Mouse (Mus musculus) Patski (cell line): ENCODE measurements around the gene Hoxb8. TPM values are rescaled to one million over a fixed set of nuclear protein-coding genes. Genes with fewer than 3 reads are reported as not detected.

ENCODE experiments used
- ATAC-seq: fragments of 100-300 bp; one replicate; pipeline ENCODE4 v1.8.0; 2021
- CTCF ChIA-PET: fragments of 350-600 bp; sonication (Branson Sonifier 250); formaldehyde crosslinking; loops from one replicate; lab custom pipeline; 2022; ENCODE audit warnings: inconsistent platforms; lab: Charles Lee
- POLR2A ChIA-PET: fragments of 350-600 bp; sonication (Branson Sonifier 250); formaldehyde crosslinking; loops from one replicate; lab custom pipeline; 2022; ENCODE audit warnings: antibody characterized with exemption, inconsistent platforms; lab: Charles Lee
- DNase-seq: peaks from one replicate; pipeline ENCODE4 v3.0.0-alpha.2; 2011; ENCODE audit warnings: low read depth, low spot score
- H3K27me3 ChIP-seq: fragments of 371-371 bp; one replicate; pipeline ENCODE4 v1.5.1; 2021
- CTCF ChIP-seq: fragments of 100-300 bp; IDR thresholded peaks from one replicate; pipeline ENCODE4 v1.5.1; 2021
- in situ Hi-C: fragments of 300-500 bp; cut with MboI; formaldehyde crosslinking; loops from 3 replicates; pipeline ENCODE4 v1.11.1; 2018; ENCODE audit warnings: low pct_unique_long_range_greater_than_20kb, mixed read lengths
- polyA plus RNA-seq: library from polyadenylated mRNA; unstranded; gene quantifications from one replicate; pipeline ENCODE4 v1.2.3, GENCODE M21; 2021

The Hoxb8 gene
- polyA plus RNA-seq, 1 experiment from 2014 or later = 118 TPM

DNA sequence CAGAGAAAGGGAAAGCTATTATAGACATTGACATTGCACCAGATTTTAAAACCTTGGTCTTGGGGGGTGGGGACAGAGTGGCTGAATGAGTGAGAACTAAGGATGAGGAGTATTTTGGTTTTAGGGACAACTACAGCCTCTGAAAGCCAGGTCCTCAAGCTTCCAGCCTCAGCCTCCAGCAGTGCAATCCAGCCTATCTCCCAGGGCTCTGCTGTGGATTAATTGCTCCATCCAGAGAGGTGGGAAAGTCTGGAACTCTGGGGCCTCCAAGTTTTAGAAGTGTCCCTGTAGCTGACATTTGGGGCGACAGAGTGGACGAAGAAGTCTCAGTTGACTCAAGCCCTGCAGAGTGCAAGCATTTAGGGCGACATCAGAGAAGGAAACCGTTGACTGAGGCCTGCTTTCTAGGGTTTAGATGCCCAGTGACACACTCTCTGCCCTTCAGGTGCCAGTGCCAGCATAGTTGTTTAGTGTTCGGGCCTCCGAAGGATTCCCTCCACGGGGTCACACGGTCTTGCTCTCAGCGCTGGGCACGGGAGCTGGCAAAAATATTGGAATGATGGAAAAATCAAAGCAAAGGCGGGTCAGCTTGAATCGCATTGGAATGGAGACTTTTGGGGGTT, 32.2 kb downstream of the Hoxb8 start:
- in situ Hi-C loops = loop anchor here (5.0 kb wide), 1 partner anchor 38 kb away; the partner anchor contains the start of gene Hoxb2
- CTCF ChIA-PET = interaction anchor here (0.9 to 2.3 kb wide), 7 partner anchors 9 to 306 kb away, joined by 3 to 7 read pairs (median 4); no protein-coding TSS in a partner anchor
- POLR2A ChIA-PET = interaction anchor here (1.0 to 32.9 kb wide), 9 partner anchors 20 to 428 kb away, joined by 3 to 1274 read pairs (median 6); partner anchors contain the start of genes Hoxb5, Hoxb6, Hoxb7 and Hoxb8
- DNase-seq = no peak
- no peaks in the 10 kb centered on the region for H3K27me3 ChIP-seq
- no peak for ATAC-seq
- no peak for TF ChIP-seq CTCF

DNA sequence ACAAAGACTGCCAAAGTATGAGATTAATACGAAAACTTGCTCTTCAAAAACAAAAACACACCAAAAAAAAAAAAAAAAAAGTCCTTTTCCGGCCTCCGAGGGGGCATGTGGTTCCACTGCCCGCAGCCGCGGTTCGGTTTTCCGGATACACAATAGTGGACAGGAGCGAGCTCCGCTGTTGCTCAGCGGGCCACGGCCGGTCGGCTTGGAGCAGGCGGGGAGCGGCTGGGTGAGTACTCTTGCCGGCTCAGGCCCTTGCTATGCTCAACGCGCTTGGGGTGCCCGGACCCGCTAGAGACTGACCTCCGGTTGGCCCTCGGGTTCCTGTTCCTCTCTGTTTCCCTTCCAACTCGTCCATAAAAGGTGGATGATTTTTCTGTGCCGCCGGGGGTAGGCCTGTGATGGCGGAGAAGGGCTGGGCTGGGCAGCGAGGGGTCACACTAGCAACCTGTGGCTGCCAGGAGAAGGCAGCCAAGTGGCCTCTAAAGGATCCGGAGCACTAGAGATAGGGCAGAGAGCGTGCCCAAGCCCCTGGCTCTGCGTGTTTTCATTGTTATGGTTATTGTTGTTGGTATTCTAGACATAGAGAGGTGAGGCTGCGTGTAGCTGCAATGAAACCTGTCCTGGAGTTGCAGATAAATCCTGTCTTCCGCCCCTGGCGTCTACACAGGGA, 33.1 kb downstream of the Hoxb8 start:
- in situ Hi-C loops = loop anchor here (5.0 kb wide), 1 partner anchor 37 kb away; the partner anchor contains the start of gene Hoxb2
- no peaks in the 10 kb centered on the region for H3K27me3 ChIP-seq
- no peak for TF ChIP-seq CTCF
- no peak for ATAC-seq
- CTCF ChIA-PET = interaction anchor here (1.4 to 3.7 kb wide), 5 partner anchors 13 to 232 kb away, joined by 3 to 16 read pairs (median 6); no protein-coding TSS in a partner anchor
- POLR2A ChIA-PET = interaction anchor here (1.0 to 32.9 kb wide), 8 partner anchors 25 to 427 kb away, joined by 3 to 1274 read pairs (median 4); partner anchors contain the start of genes Hoxb5, Hoxb6, Hoxb7 and Hoxb8
- DNase-seq = no peak

DNA sequence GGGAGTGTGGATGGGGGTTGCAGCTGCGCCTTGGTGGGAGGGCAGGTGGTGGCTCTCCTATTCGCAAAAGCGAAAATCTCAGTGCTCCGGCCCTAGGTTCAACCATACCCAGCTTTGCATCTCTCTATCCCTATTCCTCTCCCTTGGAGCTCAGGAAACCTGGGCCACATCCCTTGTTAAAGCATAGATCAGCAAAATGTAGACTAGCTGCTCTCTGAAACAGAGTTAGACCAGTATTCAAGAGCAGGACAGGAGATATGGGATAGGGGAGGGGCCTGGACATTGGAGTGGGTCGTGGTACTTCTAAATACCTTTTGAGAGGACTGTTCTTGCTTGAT, 33.6 kb downstream of the Hoxb8 start:
- ChIA-PET CTCF (interaction anchor here (1.4 to 3.7 kb wide), 4 partner anchors 13 to 231 kb away, joined by 3 to 16 read pairs (median 5); no protein-coding TSS in a partner anchor), POLR2A (interaction anchor here (0.6 to 32.9 kb wide), 6 partner anchors 27 to 230 kb away, joined by 3 to 1274 read pairs (median 4); partner anchors contain the start of genes Hoxb5, Hoxb6, Hoxb7 and Hoxb8)
- in situ Hi-C loops = no loop called here
- DNase-seq (no peak), ATAC-seq (no peak)
- no peaks in the 10 kb centered on the region for H3K27me3 ChIP-seq
- no peak for TF ChIP-seq CTCF

DNA sequence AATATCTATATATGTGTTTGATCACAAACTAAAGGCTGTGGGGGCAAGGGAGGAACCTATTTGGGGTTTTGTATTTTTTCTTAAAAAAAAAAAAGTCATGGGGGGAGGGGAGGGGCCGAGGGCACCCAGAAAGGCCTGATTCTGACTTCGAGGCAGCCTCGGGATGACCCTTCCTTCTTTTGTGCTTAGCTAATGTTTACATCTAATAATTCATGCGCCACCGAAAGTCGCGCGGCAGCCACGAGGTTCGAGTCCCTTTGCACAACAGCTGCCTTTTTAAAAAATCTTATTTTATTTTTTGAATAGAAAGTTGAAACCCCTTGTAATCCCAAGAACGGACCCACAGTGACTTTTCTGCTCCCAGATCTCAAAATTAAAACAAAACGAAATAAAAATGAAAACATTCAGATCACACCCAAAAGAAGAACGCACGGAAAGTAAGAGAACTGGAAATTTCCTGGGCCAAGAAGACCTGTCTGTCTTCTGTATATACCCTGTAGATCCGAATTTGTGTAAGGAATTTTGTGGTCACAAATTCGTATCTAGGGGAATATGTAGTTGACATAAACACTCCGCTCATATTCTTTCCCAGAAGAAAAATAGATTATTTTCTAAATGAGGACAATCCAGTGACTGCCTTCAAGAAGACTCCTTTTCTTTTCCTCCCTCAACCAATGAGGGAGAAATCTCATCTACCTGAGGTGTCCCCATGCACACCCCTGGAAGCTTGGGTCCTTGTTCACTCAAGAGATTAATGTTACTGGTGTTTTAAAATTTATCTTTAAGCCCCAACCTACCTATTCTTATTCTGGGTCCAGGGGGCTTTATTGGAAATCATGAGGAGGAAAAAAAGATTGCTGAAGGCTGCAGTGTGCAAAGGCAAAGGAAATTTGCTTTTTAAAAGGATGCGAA, 35.2 kb downstream of the Hoxb8 start:
- ATAC-seq (no peak), DNase-seq (no peak)
- in situ Hi-C loops = no loop called here
- TF ChIP-seq CTCF = no peak
- CTCF ChIA-PET = interaction anchor here (0.9 to 3.7 kb wide), 6 partner anchors 15 to 419 kb away, joined by 3 to 16 read pairs (median 3); no protein-coding TSS in a partner anchor
- no peaks in the 10 kb centered on the region for H3K27me3 ChIP-seq
- POLR2A ChIA-PET = interaction anchor here (0.7 to 32.9 kb wide), 10 partner anchors 12 to 238 kb away, joined by 3 to 1274 read pairs (median 5); partner anchors contain the start of genes Hoxb5, Hoxb6, Hoxb7 and Hoxb8

DNA sequence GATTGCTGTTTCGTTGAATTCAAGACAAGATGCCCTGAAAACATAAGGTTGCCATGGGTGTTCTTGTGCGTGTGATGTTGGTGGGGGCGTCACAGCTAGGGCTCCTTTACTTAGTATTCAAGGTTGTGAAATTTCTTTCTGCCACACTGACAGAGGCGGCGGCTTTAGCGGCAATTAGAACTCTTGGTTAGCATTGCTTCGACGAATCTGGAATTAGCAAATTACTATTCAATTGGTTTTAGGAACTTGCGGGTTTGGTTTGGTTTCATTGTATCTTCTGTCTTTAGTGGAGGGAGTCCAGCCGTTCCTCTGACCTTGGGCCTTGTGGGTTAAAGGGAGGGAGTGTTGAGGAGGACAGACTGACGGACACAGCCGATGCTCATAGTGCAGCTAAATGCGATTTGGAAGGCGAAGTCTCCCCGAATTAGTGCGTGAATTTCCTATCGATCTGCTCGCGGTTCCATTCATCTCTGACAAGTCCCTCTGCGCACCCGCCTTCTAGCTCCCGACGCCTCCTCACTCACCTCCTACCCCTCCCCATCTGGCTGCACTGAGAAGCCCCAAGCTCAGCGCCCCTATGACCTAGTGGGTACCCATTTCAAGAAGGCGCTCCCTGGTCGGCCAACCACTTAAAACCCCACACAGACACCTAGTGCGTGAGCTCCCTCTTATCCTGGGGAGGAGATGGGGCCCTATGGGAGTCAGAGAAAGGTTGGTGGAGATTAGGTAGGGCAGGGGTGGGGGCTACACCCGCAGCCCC, 36.1 kb downstream of the Hoxb8 start, which contains the start of gene Hoxb4:
TSS of gene Hoxb4 (plus strand) at position 660 of the 760 bp plus-strand sequence.
- no peak for ATAC-seq
- DNase-seq = no peak
- H3K27me3 ChIP-seq = no peaks in the 10 kb centered on the region
- ChIA-PET POLR2A (interaction anchor here (0.6 to 32.9 kb wide), 9 partner anchors 19 to 226 kb away, joined by 3 to 1274 read pairs (median 5); partner anchors contain the start of genes Hoxb5, Hoxb6, Hoxb7 and Hoxb8), CTCF (interaction anchor here (0.9 to 3.7 kb wide), 3 partner anchors 21 to 90 kb away, joined by 3 to 16 read pairs (median 3); no protein-coding TSS in a partner anchor)
- in situ Hi-C loops = no loop called here
- no peak for TF ChIP-seq CTCF

DNA sequence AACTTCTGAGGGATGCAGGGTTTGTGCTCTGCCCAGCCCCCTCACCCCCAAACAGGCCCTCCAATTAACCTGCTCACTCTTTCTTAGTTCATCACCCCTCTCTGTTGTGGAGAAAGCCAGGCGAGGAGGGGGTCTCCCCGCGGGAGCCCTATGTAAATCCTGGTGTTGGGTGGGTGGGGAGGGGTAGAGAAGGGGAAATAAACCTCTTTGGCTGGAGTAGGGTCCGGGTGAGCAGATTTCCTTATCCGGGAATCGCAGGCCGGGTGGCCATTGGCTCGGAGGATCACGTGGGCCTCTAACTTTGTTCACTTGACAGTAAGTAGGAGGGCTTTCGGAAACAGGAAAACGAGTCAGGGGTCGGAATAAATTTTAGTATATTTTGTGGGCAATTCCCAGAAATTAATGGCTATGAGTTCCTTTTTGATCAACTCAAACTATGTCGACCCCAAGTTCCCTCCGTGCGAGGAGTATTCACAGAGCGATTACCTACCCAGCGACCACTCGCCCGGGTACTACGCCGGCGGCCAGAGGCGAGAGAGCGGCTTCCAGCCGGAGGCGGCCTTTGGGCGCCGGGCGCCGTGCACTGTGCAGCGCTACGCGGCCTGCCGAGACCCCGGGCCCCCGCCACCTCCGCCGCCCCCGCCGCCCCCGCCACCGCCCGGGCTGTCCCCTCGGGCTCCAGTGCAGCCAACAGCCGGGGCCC, 36.8 kb downstream of the Hoxb8 start:
- no peak for ATAC-seq
- no peaks in the 10 kb centered on the region for H3K27me3 ChIP-seq
- POLR2A ChIA-PET = interaction anchor here (0.6 to 32.9 kb wide), 7 partner anchors 19 to 225 kb away, joined by 4 to 1274 read pairs (median 6); partner anchors contain the start of genes Hoxb5, Hoxb6, Hoxb7 and Hoxb8

DNA sequence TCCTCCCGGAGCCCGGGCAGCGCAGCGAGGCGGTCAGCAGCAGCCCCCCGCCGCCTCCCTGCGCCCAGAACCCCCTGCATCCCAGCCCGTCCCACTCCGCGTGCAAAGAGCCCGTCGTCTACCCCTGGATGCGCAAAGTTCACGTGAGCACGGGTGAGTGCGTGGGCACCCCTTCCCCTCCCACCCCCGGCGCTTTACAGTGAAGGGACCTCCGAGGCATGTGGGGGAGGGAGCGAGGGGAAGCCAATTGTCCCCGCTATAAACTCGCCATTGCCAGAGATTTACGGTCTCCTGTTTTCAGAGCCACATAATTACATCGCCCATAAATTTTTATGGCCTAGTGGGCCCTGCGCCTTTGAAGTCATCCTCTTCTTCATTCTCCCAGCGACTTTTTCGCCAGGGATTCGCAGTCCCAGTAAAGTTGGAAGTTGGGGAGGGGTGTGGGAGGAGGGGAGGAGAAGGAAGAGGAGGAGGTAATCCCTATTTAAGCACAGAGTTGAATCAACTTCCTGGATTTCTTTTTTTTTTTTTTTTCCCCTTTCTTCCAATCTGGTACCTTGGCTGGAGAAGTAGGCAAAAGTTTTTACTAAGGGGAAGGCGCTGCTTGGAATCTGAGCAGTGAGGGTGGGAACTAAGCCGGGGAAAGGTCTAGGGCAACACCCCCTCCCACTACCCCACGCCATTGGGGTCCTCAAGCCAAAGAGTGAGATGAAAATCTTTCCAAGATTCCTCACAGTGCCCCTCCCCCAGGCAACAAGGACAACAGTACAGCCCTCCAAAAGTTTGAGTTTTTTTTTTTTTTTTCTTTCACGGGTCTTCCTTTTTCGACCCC, 37.6 kb downstream of the Hoxb8 start:
- in situ Hi-C loops = no loop called here
- POLR2A ChIA-PET = interaction anchor here (0.9 to 8.5 kb wide), 3 partner anchors 12 to 421 kb away, joined by 3 to 92 read pairs (median 28); partner anchors contain the start of gene Hoxb5
- no peak for TF ChIP-seq CTCF
- DNase-seq = peak; percentile 81
- CTCF ChIA-PET = no interaction called here
- no peaks in the 10 kb centered on the region for H3K27me3 ChIP-seq
- peak; percentile 31 for ATAC-seq

More for the DNA sequence above, 36.8 kb downstream of the Hoxb8 start:
- CTCF ChIA-PET = interaction anchor here (3.7 kb wide), 1 partner anchor 37 kb away, joined by 16 read pairs; no protein-coding TSS in a partner anchor
- TF ChIP-seq CTCF = no peak
- in situ Hi-C loops = no loop called here
- DNase-seq = no peak
